Mouse (Mus musculus) G1E (cell line): Measurements from ENCODE around the gene Cacna1i.

Source experiments
- CTCF ChIP-seq: IDR thresholded peaks from 2 replicates; pipeline ENCODE4 v1.5.1; 2012; ENCODE audit warnings: low read depth, low read length, inconsistent platforms, mixed read lengths
- GATA1 ChIP-seq: IDR thresholded peaks from 2 replicates; pipeline ENCODE4 v1.6.1; 2012; ENCODE audit warnings: borderline replicate concordance, low read length, inconsistent platforms, mixed read lengths
- POLR2AphosphoS5 ChIP-seq: IDR thresholded peaks from 2 replicates; pipeline ENCODE4 v1.6.1; 2012; ENCODE audit warnings: low read depth, low read length, inconsistent platforms; ENCODE audit not compliant: insufficient replicate concordance
- TAL1 ChIP-seq: conservative IDR thresholded peaks from 2 replicates; pipeline ENCODE4 v1.6.1; 2012; ENCODE audit warnings: low read depth, low read length, inconsistent platforms, mixed read lengths

- TF ChIP-seq CTCF (no peak), GATA1 (no peak), TAL1 (no peak), POLR2AphosphoS5 (no peak)
These were observed 25.9 kb upstream of the Cacna1i start for GRCm38 (mm10) chr15:80261100-80261499.
